Mouse (Mus musculus): ENCODE data around the gene Gmeb2.

Gene Gmeb2

GRCm38 (mm10) chr2:181220361-181220760, 67.5 kb downstream of the Gmeb2 start:
- no peak for DNase-seq

DNA sequence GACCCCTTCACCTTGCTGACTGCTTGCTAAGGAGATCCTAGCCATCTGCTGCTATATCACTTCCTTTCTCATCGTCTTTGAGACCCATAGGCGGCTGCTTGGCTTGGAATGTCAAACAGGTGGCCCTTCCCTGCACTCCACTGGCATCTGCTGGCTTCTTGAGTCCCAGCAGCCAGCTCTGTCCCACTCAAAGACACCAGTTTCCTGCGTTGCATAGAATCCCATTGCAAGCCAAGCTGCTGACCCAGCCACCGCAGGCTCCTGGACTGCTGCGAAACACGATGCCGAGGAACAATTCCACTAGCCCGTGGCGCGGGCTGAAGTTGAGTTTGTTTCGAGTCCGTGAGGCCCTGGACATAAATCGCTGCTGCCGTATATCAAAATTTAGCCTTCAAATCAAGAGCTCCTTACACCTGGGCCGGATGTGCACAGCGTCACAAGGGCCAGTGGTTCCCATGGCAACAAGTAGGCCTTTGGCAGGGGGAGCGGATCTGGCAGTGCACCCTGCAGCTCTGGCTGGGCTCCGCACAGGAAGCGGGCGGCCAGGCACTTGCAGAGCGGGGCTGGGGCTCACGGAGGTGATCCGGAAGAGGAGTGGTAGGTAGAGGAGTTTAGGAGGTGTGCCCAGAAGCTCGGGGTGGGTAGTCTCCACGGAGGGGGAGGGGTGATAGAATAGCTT, 68.2 kb downstream of the Gmeb2 start, which contains the start of gene Fndc11:
TSS of gene Fndc11 (plus strand) at position 476 of the 679 bp plus-strand sequence.
- DNase-seq = peak; percentile 45

DNA sequence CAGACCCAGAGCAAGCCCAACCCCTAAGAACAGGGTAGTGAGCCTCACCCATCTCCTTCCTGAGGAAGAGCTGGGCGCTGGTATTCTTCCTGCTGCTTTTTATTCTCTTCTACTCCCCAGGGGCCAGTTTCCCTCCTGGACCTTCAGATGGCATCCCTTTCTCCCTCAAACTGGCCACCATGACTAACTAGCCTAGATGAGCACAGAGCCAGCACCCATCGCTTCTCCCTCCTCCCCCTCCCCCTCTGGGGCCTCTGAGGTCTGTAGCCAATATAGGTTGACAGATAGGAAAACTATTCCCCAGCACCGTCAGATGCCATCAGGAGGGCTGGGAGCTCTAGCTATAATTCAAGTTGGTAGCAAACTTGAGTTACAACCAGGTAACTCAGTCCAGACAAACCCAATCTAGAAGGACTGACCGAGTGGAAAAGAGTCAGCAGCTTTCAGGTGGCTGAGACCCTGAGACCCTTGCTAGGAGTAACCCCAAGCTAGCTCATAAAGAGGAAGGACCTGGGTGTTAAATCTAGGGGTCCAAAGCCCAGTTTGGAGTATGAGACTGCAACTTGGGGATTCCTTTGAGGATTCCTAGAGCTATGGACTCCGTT, 68.9 kb downstream of the Gmeb2 start:
- DNase-seq = no peak

DNA sequence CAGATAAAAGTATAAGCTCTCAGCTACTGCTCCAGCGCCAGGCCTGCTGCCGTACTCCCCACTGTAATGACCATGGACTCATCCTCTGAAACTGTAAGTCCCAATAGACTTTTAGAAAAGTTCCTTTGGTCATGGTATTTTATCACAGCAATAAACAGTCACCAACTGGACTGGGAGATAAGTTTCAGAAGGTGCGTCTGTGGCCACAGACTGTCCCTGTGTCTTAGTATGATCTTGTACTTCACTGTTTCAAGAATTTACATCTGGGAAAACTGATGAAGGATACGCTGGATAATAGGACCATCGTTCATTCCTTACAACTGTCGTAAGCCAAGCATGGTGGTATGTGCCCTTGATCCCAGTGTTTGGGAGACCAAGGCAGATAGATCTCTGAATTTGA, 71.8 kb downstream of the Gmeb2 start:
- no peak for DNase-seq

DNA sequence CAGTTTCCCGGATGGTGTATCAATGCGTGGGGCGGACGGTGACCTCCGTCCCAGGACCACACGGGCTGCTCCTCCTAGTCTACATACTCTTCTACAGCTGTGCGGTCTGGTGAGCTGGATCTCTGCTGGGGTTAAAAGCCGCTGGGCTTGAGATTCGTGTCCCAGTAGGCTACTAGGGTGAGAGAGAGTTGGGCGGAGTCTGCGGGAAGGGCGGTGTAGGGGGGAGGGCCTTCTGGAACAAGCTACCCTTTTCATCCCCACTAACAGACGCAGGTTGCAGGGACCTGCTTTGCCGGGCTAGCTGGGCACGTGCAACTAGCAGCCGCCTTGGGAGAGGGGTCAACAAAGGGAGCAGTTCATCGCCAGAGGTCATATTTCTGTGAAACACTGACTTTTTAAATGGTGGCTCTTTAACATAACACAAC, 74.8 kb downstream of the Gmeb2 start, which contains the start of gene Srms:
TSS of gene Srms (minus strand) at position 165 of the 425 bp plus-strand sequence.
- DNase-seq = no peak

DNA sequence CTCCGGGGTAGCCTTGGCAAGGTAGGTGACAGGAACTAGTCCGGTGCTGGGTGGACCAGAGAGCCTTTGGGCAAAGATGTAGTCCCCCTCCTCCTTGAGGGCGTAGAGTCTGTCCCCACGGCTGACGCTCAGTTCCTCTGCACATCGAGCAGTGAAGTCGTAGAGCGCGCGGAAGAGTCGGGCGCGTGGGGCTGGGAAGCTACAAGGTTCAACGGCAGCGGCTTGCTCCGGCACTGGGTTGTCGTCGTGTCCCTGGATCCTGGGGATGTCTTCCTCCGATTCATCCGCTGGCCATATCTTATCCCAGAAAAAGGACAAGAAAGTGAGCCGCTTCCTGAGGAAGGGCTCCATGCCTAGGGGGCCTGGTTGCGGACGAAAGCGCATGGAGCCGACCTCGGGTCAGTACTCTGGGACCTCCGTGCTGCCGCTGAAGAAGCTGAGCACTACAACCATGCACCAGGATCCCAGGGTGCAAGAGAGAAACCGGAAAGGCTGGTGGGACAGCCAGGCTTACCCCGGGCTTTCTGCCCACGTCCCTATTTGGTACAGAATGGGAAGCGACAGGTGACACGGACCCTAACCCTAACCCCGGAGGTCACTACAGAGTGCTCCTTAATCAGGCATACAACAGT, 75.3 kb downstream of the Gmeb2 start:
- DNase-seq = no peak

- DNase-seq = no peak
Observed at GRCm38 (mm10) chr2:181206118-181206517, 81.7 kb downstream of the Gmeb2 start.

- no peak for DNase-seq
Observed at GRCm38 (mm10) chr2:181205678-181206077, 82.2 kb downstream of the Gmeb2 start.

DNA sequence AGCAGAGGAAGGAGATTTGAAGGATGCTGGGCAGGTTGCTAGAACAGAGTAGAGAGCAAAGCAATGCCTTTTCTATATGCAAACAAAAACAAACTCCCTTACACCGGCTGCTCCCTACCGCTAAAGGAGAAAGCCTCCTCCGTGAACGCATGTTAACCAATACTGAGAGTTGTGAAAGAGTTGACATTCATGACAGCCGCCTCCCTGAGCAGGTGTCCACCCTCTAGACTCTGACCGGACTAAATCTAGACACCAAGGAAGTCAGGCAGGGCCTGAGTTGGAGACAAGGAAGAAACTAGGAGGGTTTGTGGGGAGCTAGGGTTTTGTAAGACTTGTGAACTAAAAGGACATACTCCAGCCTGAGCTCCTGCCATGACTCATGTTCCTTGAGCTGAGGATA, 84.9 kb downstream of the Gmeb2 start:
- DNase-seq = no peak

- no peak for DNase-seq
Observed at GRCm38 (mm10) chr2:181202422-181202821, 85.4 kb downstream of the Gmeb2 start, which contains the start of gene Ptk6. Ptk6 (minus strand) TSS chr2:181202789.

GRCm38 (mm10) chr2:181201606-181202005, 86.2 kb downstream of the Gmeb2 start:
- no peak for DNase-seq
